Mouse (Mus musculus) MEL (cell line): ENCODE measurements around the gene Mms22l. TPM values are rescaled to one million over a fixed set of nuclear protein-coding genes. Genes with fewer than 3 reads are reported as not detected.

Experiments
- DNase-seq: peaks from one replicate; pipeline ENCODE4 v3.0.0; 2011; ENCODE audit warnings: low read depth, low spot score
- H3K27ac ChIP-seq: 2 replicates; pipeline ENCODE4 v1.5.1; 2012; ENCODE audit warnings: low read depth, mild to moderate bottlenecking, control low read depth, low read length, moderate library complexity; ENCODE audit not compliant: control insufficient read depth
- H3K27me3 ChIP-seq, 2 experiments: fragments of 150-350 bp in 1 of 2; sonication (generic) in 1 of 2; 2 replicates each; pipeline ENCODE4 v1.6.1; 2012; ENCODE audit warnings: low read length in 2 of 2, mild to moderate bottlenecking in 2 of 2, improper control_type of control experiment in 1 of 2, moderate library complexity in 1 of 2; ENCODE audit not compliant: insufficient read depth in 2 of 2, control insufficient read depth in 1 of 2
- H3K36me3 ChIP-seq, 2 experiments: 2 replicates each; pipeline ENCODE4 v1.6.1; 2012 to 2014; ENCODE audit warnings: low read length in 2 of 2, improper control_type of control experiment in 1 of 2, inconsistent platforms in 1 of 2, mild to moderate bottlenecking in 1 of 2; ENCODE audit not compliant: insufficient read depth in 2 of 2, control insufficient read depth in 1 of 2
- H3K4me1 ChIP-seq, 2 experiments: fragments of 150-350 bp in 1 of 2; sonication (generic) in 1 of 2; 2 replicates each; pipeline ENCODE4 v1.6.1; 2012; ENCODE audit warnings: low read length in 2 of 2, improper control_type of control experiment in 1 of 2, mild to moderate bottlenecking in 1 of 2; ENCODE audit not compliant: insufficient read depth in 2 of 2, control insufficient read depth in 1 of 2
- H3K4me3 ChIP-seq, 2 experiments: fragments of 150-350 bp in 1 of 2; sonication (generic) in 1 of 2; 2 replicates each; pipeline ENCODE4 v1.5.1; 2012; ENCODE audit warnings: low read depth in 2 of 2, low read length in 2 of 2, mild to moderate bottlenecking in 2 of 2, moderate library complexity in 2 of 2, control low read depth in 1 of 2, improper control_type of control experiment in 1 of 2; ENCODE audit not compliant: control insufficient read depth in 1 of 2, insufficient read depth in 1 of 2
- H3K79me2 ChIP-seq: 2 replicates; pipeline ENCODE4 v1.6.1; 2012; ENCODE audit warnings: mild to moderate bottlenecking, low read length, moderate library complexity; ENCODE audit not compliant: control insufficient read depth, poor library complexity, insufficient read depth
- H3K9ac ChIP-seq: 2 replicates; pipeline ENCODE4 v1.6.1; 2012; ENCODE audit warnings: low read depth, mild to moderate bottlenecking, control low read depth, low read length, moderate library complexity; ENCODE audit not compliant: control insufficient read depth, poor library complexity, severe bottlenecking
- H3K9me3 ChIP-seq: fragments of 150-350 bp; sonication (generic); replicated peaks from 2 replicates; pipeline ENCODE4 v1.6.1; 2012; ENCODE audit warnings: mild to moderate bottlenecking, low read length, improper control_type of control experiment, moderate library complexity; ENCODE audit not compliant: insufficient read depth
- CHD1 ChIP-seq: IDR thresholded peaks from 2 replicates; pipeline ENCODE4 v1.6.1; 2012; ENCODE audit warnings: low read depth, mild to moderate bottlenecking, inconsistent platforms, low read length, improper control_type of control experiment
- E2F4 ChIP-seq: IDR thresholded peaks from 2 replicates; pipeline ENCODE4 v1.6.1; 2011; ENCODE audit warnings: low read depth, low read length, improper control_type of control experiment, borderline replicate concordance
- EP300 ChIP-seq, 2 experiments: IDR thresholded peaks; 2 replicates each; pipeline ENCODE4 v1.6.1; 2011; ENCODE audit warnings: improper control_type of control experiment in 2 of 2, low read length in 2 of 2, low read depth in 1 of 2, mild to moderate bottlenecking in 1 of 2
- ETS1 ChIP-seq: IDR thresholded peaks from 2 replicates; pipeline ENCODE4 v1.6.1; 2012; ENCODE audit warnings: low read depth, mild to moderate bottlenecking, inconsistent platforms, low read length, improper control_type of control experiment, moderate library complexity
- GATA1 ChIP-seq: IDR thresholded peaks from 2 replicates; pipeline ENCODE4 v1.6.1; 2011; ENCODE audit warnings: low read depth, low read length, improper control_type of control experiment
- MAFK ChIP-seq: IDR thresholded peaks from 2 replicates; pipeline ENCODE4 v1.6.1; 2011; ENCODE audit warnings: low read depth, mild to moderate bottlenecking, low read length, improper control_type of control experiment, borderline replicate concordance
- MAZ ChIP-seq: IDR thresholded peaks from 2 replicates; pipeline ENCODE4 v1.6.1; 2012; ENCODE audit warnings: low read depth, mild to moderate bottlenecking, inconsistent platforms, low read length, improper control_type of control experiment
- MXI1 ChIP-seq: IDR thresholded peaks from 2 replicates; pipeline ENCODE4 v1.6.1; 2011; ENCODE audit warnings: mild to moderate bottlenecking, low read depth, low read length, improper control_type of control experiment
- MYB ChIP-seq: IDR thresholded peaks from 2 replicates; pipeline ENCODE4 v1.6.1; 2011; ENCODE audit warnings: mild to moderate bottlenecking, low read depth, low read length, improper control_type of control experiment
- NRF1 ChIP-seq: IDR thresholded peaks from 2 replicates; pipeline ENCODE4 v1.6.1; 2014; ENCODE audit warnings: low read depth, mild to moderate bottlenecking, inconsistent platforms, low read length, improper control_type of control experiment, moderate library complexity; ENCODE audit not compliant: poor library complexity, insufficient read depth, severe bottlenecking
- SIN3A ChIP-seq: IDR thresholded peaks from 2 replicates; pipeline ENCODE4 v1.6.1; 2012; ENCODE audit warnings: low read length, improper control_type of control experiment, inconsistent platforms
- TAL1 ChIP-seq: IDR thresholded peaks from 2 replicates; pipeline ENCODE4 v1.6.1; 2012; ENCODE audit warnings: mild to moderate bottlenecking, inconsistent platforms, low read length, moderate library complexity, mixed read lengths
- TCF12 ChIP-seq: IDR thresholded peaks from 2 replicates; pipeline ENCODE4 v1.6.1; 2014; ENCODE audit warnings: low read depth, mild to moderate bottlenecking, inconsistent platforms, low read length, improper control_type of control experiment, moderate library complexity
- polyA plus RNA-seq, 2 experiments: library from polyadenylated mRNA; stranded (reverse) in 1 of 2; unstranded in 1 of 2; fragments of >175 nt in 1 of 2; fragments of >200 nt in 1 of 2; gene quantifications; 2 replicates each; pipeline versions ENCODE4 v1.2.1 to v1.2.4; 2012; ENCODE audit warnings: low replicate concordance in 2 of 2, low read depth in 1 of 2; ENCODE audit not compliant: insufficient read length in 2 of 2, insufficient read depth in 1 of 2, missing spikeins in 1 of 2
- total RNA-seq: library from RNA; depleted of rRNA; stranded (reverse); fragments of 300-350 nt; gene quantifications from 2 replicates; pipeline ENCODE4 v1.2.3, GENCODE M21; 2012

The Mms22l gene
- total and polyA plus RNA-seq, 3 experiments: 40.3 to 46.3 TPM; not detected in 1

GRCm38 (mm10) chr4:24625951-24626584 lies 129.8 kb downstream of the Mms22l start:
- peaks cover 3 to 6% of the 10 kb centered on the region in 2 experiments; a peak in 2 of 4 replicates for H3K4me1 ChIP-seq
- no peaks in the 10 kb centered on the region for H3K27me3 ChIP-seq
- no peak overlapping the region for H3K4me3 ChIP-seq
- no peaks in the 10 kb centered on the region for H3K9me3 ChIP-seq
- no peak overlapping the region for H3K9ac ChIP-seq
- TF ChIP-seq TAL1: 0 out of 2 replicates have a peak, but pooled peaks have one; percentile 8
- peak in 1 of 2 experiments; percentile 44; a peak in 2 of 4 replicates for TF ChIP-seq EP300 (IDR thresholded peaks at IDR 0.05; ENCODE audit: low read depth in 1 of 2, low read length in 2 of 2)
- peak; percentile 31; the same call in 1 of the 2 replicates for TF ChIP-seq ETS1
- no peak for TF ChIP-seq MYB
- TF ChIP-seq MAZ: no peak
- TF ChIP-seq GATA1: 0 out of 2 replicates have a peak, but pooled peaks have one; percentile 11
- peak; percentile 58; the same call in 1 of the 2 replicates for TF ChIP-seq TCF12
- H3K36me3 ChIP-seq: peaks cover 0 to 8% of the 10 kb centered on the region in 2 experiments; a peak in 2 of 4 replicates
- DNase-seq: peak; percentile 74
- no peaks in the 10 kb centered on the region for H3K79me2 ChIP-seq
- H3K27ac ChIP-seq: no peak overlapping the region

DNA sequence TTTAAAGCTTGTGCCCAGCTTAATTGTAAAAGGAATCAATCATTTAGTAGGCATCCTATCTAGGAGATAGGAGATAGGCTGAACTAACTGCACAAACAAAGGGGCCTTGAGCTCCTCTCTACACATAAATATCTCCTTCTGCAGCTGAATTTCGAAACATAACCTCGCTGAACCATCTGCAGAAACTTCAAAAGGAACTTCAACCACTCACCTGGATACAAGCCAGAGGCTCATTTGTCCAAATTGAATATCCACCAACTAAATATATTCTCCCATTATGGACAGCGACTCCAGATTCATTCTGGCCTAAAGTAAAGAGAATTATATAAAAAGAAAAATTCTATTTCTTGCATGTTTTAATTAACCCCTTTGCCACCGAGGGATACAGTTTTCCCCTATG lies 130.4 kb downstream of the Mms22l start:
- TF ChIP-seq CHD1: no peak
- peak; percentile 42 for DNase-seq
- Histone ChIP-seq H3K36me3 (peaks cover 0 to 8% of the 10 kb centered on the region in 2 experiments; a peak in 2 of 4 replicates), H3K4me1 (peaks cover 3 to 6% of the 10 kb centered on the region in 2 experiments; a peak in 2 of 4 replicates), H3K79me2 (no peaks in the 10 kb centered on the region), H3K9me3 (no peaks in the 10 kb centered on the region), H3K27ac (no peak overlapping the region), H3K27me3 (no peaks in the 10 kb centered on the region), H3K9ac (no peak overlapping the region), H3K4me3 (no peak overlapping the region)

GRCm38 (mm10) chr4:24627871-24628270 lies 131.6 kb downstream of the Mms22l start:
- Histone ChIP-seq H3K9me3 (no peaks in the 10 kb centered on the region), H3K27me3 (no peaks in the 10 kb centered on the region), H3K79me2 (no peaks in the 10 kb centered on the region), H3K27ac (no peak overlapping the region), H3K9ac (no peak overlapping the region), H3K36me3 (peaks cover 0 to 8% of the 10 kb centered on the region in 2 experiments; a peak in 2 of 4 replicates), H3K4me1 (peaks cover 3 to 6% of the 10 kb centered on the region in 2 experiments; a peak in 2 of 4 replicates), H3K4me3 (no peak overlapping the region)
- TF ChIP-seq E2F4 (no peak), MXI1 (no peak), MAFK (no peak), SIN3A (no peak), MYB (no peak), NRF1 (no peak)
- no peak for DNase-seq
